ENCODE assay signal across 26 mouse cellular contexts in the genomic region with DNA sequence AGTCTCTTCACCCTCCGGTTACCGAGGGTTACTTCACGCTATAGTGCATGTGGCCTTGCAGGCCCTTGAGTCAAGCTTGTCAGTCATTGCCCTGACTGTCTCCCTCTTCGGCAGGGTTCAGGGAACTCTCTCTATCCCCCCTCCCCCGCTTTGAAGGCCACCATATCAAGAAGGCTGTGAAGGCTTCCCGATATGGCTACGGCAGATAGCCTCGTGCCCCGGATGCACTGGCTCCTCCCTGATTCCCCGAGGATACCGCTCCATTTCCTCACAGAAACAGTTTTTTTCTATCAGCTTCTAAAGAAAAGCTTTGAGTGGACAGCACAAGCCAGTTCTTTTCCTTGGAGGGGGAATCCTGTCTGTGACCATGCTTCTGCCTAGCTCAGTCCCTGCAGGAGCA. TPM values are rescaled to one million over a fixed set of nuclear protein-coding genes. Genes with fewer than 3 reads are reported as not detected.
DNase-seq lines count a peak whose midpoint lies in the region; ATAC-seq and TF ChIP-seq lines count a peak whose summit lies in the region.
"Had no signal": no experiment of that assay in that cellular context is flagged by ENCODE, and none has a peak within 500 bp of the region (broad histone marks: within the 10 kb centered on the region; RNA-seq: fewer than 3 reads in every experiment).

No protein-coding gene starts in this region.

- peaks cover 33% of the 10 kb centered on the region for H3K4me1 ChIP-seq in heart, embryonic 13.5 days
- H3K4me1 ChIP-seq in kidney, postnatal 0 days (replicated peaks; ENCODE audit: insufficient read depth, low read length) = no peaks in the 10 kb centered on the region
- H3K4me1 ChIP-seq in forebrain, postnatal 0 days (ENCODE audit: insufficient read depth) = no peaks in the 10 kb centered on the region

- 0 out of 2 replicates have a peak overlapping the region, but pooled peaks have one; percentile 19 for H3K9ac ChIP-seq in heart, embryonic 13.5 days
- H3K9ac ChIP-seq in kidney, postnatal 0 days (ENCODE audit: low read depth, low read length) = no peak overlapping the region
- no peak overlapping the region for H3K9ac ChIP-seq in forebrain, postnatal 0 days
- H3K9ac ChIP-seq: hindbrain, embryonic 15.5 days; limb, embryonic 15.5 days; neural tube, embryonic 15.5 days; stomach, embryonic 15.5 days had no signal

- no peak overlapping the region for H3K27ac ChIP-seq in heart, embryonic 13.5 days (replicated peaks)
- peak overlapping the region; percentile 66; the same call in 1 of the 2 replicates for H3K27ac ChIP-seq in kidney, postnatal 0 days
- H3K27ac ChIP-seq in forebrain, postnatal 0 days (ENCODE audit: low read depth, low read length) = no peak overlapping the region
- H3K27ac ChIP-seq: hindbrain, embryonic 15.5 days; limb, embryonic 15.5 days; neural tube, embryonic 15.5 days; stomach, embryonic 15.5 days had no signal

- DNase-seq in heart, postnatal 4 days = no peak
- DNase-seq in retina, postnatal 1 day = peak; percentile 23
- no peak for DNase-seq in retina, embryonic 14.5 days (ENCODE audit: low spot score)
- DNase-seq in kidney, postnatal 0 days (ENCODE audit: low spot score) = peak; percentile 45
- no peak for DNase-seq in cerebellum, adult 18-20 months
- DNase-seq in forebrain, postnatal 0 days = no peak
- DNase-seq: cerebellum, adult 9-10 months; embryo, embryonic 11 days; gastrocnemius, postnatal 36 days; midbrain, embryonic 14.5 days; thymus, postnatal 14 days had no signal

- no peak for ATAC-seq in heart, embryonic 13.5 days (ENCODE audit: extremely low read depth, insufficient number of reproducible peaks, low FRiP score, low TSS enrichment)
- ATAC-seq in kidney, postnatal 0 days (replicated peaks; ENCODE audit: low FRiP score, low read depth) = no peak
- ATAC-seq in forebrain, postnatal 0 days = no peak
- ATAC-seq: intestine, embryonic 16.5 days had no signal

- no peaks in the 10 kb centered on the region for H3K36me3 ChIP-seq in heart, embryonic 13.5 days
- no peaks in the 10 kb centered on the region for H3K36me3 ChIP-seq in kidney, postnatal 0 days (ENCODE audit: insufficient read depth, low read length)
- no peaks in the 10 kb centered on the region for H3K36me3 ChIP-seq in forebrain, postnatal 0 days (ENCODE audit: insufficient read depth)
- H3K36me3 ChIP-seq: hindbrain, embryonic 15.5 days; limb, embryonic 15.5 days; neural tube, embryonic 15.5 days; stomach, embryonic 15.5 days had no signal

- no peak for TF ChIP-seq CTCF in kidney, postnatal 0 days (IDR thresholded peaks at IDR 0.05; ENCODE audit: low read depth)
- no peak for TF ChIP-seq CTCF in forebrain, postnatal 0 days (IDR thresholded peaks at IDR 0.05; ENCODE audit: low read depth)

- H3K4me3 ChIP-seq in heart, embryonic 13.5 days = no peak overlapping the region
- no peak overlapping the region for H3K4me3 ChIP-seq in kidney, postnatal 0 days (replicated peaks; ENCODE audit: low read depth, low read length)
- H3K4me3 ChIP-seq in forebrain, postnatal 0 days (ENCODE audit: low read depth, low read length) = no peak overlapping the region
- H3K4me3 ChIP-seq: hindbrain, embryonic 15.5 days; limb, embryonic 15.5 days; myocyte; neural tube, embryonic 15.5 days; stomach, embryonic 15.5 days had no signal

- 15% methylated on average over 11 of the region's 11 CpGs for WGBS in heart, embryonic 13.5 days
- WGBS in kidney, postnatal 0 days = 38% methylated on average over 11 of the region's 11 CpGs
- 74% methylated on average over 11 of the region's 11 CpGs for WGBS in forebrain, postnatal 0 days

- peak overlapping the region; percentile 11; the same call in 1 of the 2 replicates for H3K4me2 ChIP-seq in heart, embryonic 13.5 days
- no peak overlapping the region for H3K4me2 ChIP-seq in kidney, postnatal 0 days (ENCODE audit: low read length)
- H3K4me2 ChIP-seq in forebrain, postnatal 0 days (ENCODE audit: low read depth) = no peak overlapping the region
- H3K4me2 ChIP-seq: hindbrain, embryonic 15.5 days; limb, embryonic 15.5 days; neural tube, embryonic 15.5 days; stomach, embryonic 15.5 days had no signal

- no peaks in the 10 kb centered on the region; the same call in 1 of the 2 replicates for H3K27me3 ChIP-seq in heart, embryonic 13.5 days (replicated peaks)
- H3K27me3 ChIP-seq in kidney, postnatal 0 days (ENCODE audit: insufficient read depth, low read length) = no peaks in the 10 kb centered on the region
- H3K27me3 ChIP-seq in forebrain, postnatal 0 days (ENCODE audit: insufficient read depth, low read length) = no peaks in the 10 kb centered on the region
- H3K27me3 ChIP-seq: hindbrain, embryonic 15.5 days; limb, embryonic 15.5 days; neural tube, embryonic 15.5 days; stomach, embryonic 15.5 days had no signal

- H3K9me3 ChIP-seq in heart, embryonic 13.5 days = no peaks in the 10 kb centered on the region
- no peaks in the 10 kb centered on the region for H3K9me3 ChIP-seq in kidney, postnatal 0 days (replicated peaks; ENCODE audit: low read length)
- H3K9me3 ChIP-seq in forebrain, postnatal 0 days (ENCODE audit: low read length) = no peaks in the 10 kb centered on the region
- H3K9me3 ChIP-seq: hindbrain, embryonic 15.5 days; limb, embryonic 15.5 days; neural tube, embryonic 15.5 days; stomach, embryonic 15.5 days had no signal

RNA-seq across cellular contexts. Expression of a gene that starts 17.4 kb away (rescaled TPM):
- 7.0 and 8.0 TPM in 2 replicates for polyA plus RNA-seq in heart, embryonic 13.5 days (2015; fragmentation: Nextera tagmentation; extraction: Ambion mirVana)
- 10 to 100 TPM; 11.9 to 14.0 TPM for total RNA-seq in heart, postnatal 4 days (2021)
- polyA plus RNA-seq in kidney, postnatal 0 days (2015; fragmentation: Nextera tagmentation; extraction: Ambion mirVana) = 8.5 and 10.4 TPM in 2 replicates
- 3.1 and 3.3 TPM in 2 replicates for total RNA-seq in forebrain, postnatal 0 days (2014; rRNA removed)
- polyA plus RNA-seq in forebrain, postnatal 0 days (2015; fragmentation: Nextera tagmentation; extraction: Ambion mirVana) = 1.3 and 2.2 TPM in 2 replicates

RNA-seq across cellular contexts. Expression of a gene that starts 21.8 kb away (rescaled TPM):
- 0.79 and 0.84 TPM in 2 replicates for polyA plus RNA-seq in heart, embryonic 13.5 days (2015; fragmentation: Nextera tagmentation; extraction: Ambion mirVana)
- total RNA-seq in heart, postnatal 4 days (2021) = 1 to 10 TPM; 1.8 to 1.9 TPM
- polyA plus RNA-seq in kidney, postnatal 0 days (2015; fragmentation: Nextera tagmentation; extraction: Ambion mirVana) = 47.0 and 54.1 TPM in 2 replicates
- 2.8 and 4.0 TPM in 2 replicates for total RNA-seq in forebrain, postnatal 0 days (2014; rRNA removed)
- 3.2 and 3.3 TPM in 2 replicates for polyA plus RNA-seq in forebrain, postnatal 0 days (2015; fragmentation: Nextera tagmentation; extraction: Ambion mirVana)

RNA-seq across cellular contexts. Expression of a gene that starts 39.8 kb away (rescaled TPM):
- polyA plus RNA-seq in heart, embryonic 13.5 days (2015; fragmentation: Nextera tagmentation; extraction: Ambion mirVana) = not detected in 2 replicates
- not detected for total RNA-seq in heart, postnatal 4 days (2021)
- not detected in 2 replicates for polyA plus RNA-seq in kidney, postnatal 0 days (2015; fragmentation: Nextera tagmentation; extraction: Ambion mirVana)
- total RNA-seq in forebrain, postnatal 0 days (2014; rRNA removed) = not detected in 2 replicates
- not detected in 2 replicates for polyA plus RNA-seq in forebrain, postnatal 0 days (2015; fragmentation: Nextera tagmentation; extraction: Ambion mirVana)
- total RNA-seq: ES-E14; gastrocnemius, postnatal 36 days; heart, postnatal 14 days; layer of hippocampus, postnatal 10 days; left cerebral cortex, postnatal 14 days; megakaryocyte, adult 5-6 weeks had no signal
- polyA plus RNA-seq: forebrain, embryonic 11.5 days; hindbrain, embryonic 15.5 days; intestine, embryonic 16.5 days; limb, embryonic 15.5 days; liver, embryonic 16.5 days; midbrain, embryonic 14.5 days; myocyte; neural tube, embryonic 15.5 days; spleen, adult 2 months; stomach, embryonic 15.5 days had no signal

Comparison
In these comparisons a context has a peak if more than half of its experiments do, and no peak if none do; other contexts are left out.
1. DNase-seq: peak in retina, postnatal 1 day (single experiment) and kidney, postnatal 0 days (single experiment); none in heart, postnatal 4 days (single experiment), retina, embryonic 14.5 days (single experiment), cerebellum, adult 18-20 months (0 of 2) and forebrain, postnatal 0 days (single experiment).
2. RNA of a gene that starts 21.8 kb away (polyA plus RNA-seq): 47.0 to 54.1 TPM in kidney, postnatal 0 days; 3.2 to 3.3 TPM in forebrain, postnatal 0 days and 0.79 to 0.84 TPM in heart, embryonic 13.5 days; every median in the first group is over 10 times any median in the second.